Mouse (Mus musculus) cerebellum, adult 2 months (tissue): Measurements from ENCODE around the gene Ggt5.

Source experiments
- CTCF ChIP-seq: fragments of 200-500 bp; IDR thresholded peaks from 2 replicates; pipeline ENCODE4 v1.5.1; 2011; ENCODE audit warnings: low read depth, mild to moderate bottlenecking, control low read depth, low read length, moderate library complexity, borderline replicate concordance; ENCODE audit not compliant: insufficient read depth
- POLR2A ChIP-seq: fragments of 200-500 bp; IDR thresholded peaks from 2 replicates; pipeline ENCODE4 v1.6.1; 2011; ENCODE audit warnings: low read length, control low read depth, borderline replicate concordance; ENCODE audit not compliant: insufficient read depth

DNA sequence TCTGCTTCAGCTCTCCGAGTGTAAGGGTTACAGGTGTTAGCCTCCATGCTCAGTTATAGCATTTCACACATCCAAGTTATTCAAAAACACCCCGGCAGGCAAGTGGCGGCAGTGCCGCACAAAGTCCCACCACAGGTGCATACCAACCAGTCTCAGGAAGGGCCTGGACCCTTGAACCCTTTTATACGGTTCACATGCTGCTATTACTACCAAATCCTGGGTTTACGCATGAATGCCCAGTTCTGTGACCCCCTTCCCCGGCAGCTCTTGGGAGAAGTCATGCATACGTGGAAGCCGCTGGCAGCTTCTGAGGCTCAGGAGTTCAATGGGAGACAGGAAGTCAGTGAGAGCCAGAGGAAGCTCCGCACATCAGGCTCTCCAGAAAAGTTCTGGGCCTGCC lies 16.0 kb upstream of the Ggt5 start:
- TF ChIP-seq CTCF (no peak), POLR2A (no peak)
